Mouse (Mus musculus) colon, adult 2 months (tissue): ENCODE measurements around the gene Vav1. TPM values are rescaled to one million over a fixed set of nuclear protein-coding genes. Genes with fewer than 3 reads are reported as not detected.

Experiments
- polyA plus RNA-seq: library from polyadenylated mRNA; depleted of rRNA; stranded (reverse); fragments of >200 nt; gene quantifications from 2 replicates; pipeline ENCODE4 v1.2.3, GENCODE M21; 2012; rRNA removed

Vav1 gene
- polyA plus RNA-seq: 5.4 TPM in 2 replicates

GRCm38 (mm10) chr17:57278943-57279590, at the start of gene Vav1:
TSS of gene Vav1 (plus strand) at chr17:57279100.

DNA sequence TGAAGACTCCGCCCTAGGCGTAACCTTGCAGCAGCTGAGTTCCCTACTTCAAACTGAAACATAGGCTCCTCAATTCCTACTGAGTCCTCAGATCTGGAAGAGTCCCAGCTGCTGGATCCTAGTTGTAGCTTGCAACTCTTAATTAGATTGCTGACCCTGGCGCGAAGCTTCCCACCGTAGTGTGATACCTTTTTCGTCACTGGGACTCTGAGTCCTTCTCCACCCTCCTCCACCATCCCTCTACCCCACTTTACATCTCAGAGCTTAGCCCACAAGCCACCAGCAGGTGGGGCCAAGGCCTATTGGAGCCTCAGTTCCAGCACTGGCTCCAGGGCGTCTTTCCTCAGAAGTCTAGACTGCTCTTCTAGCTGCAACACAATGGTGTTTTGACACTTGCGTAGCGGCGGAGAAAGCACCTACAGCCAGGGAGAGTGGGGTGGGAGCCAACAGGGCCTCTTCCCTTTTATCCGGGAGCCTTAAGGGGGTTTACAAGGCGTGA, 30.6 kb upstream of the Vav1 start, which contains the start of gene Gpr108:
Gene Gpr108 (minus strand): TSS at position 246 of the 499 bp plus-strand sequence.

GRCm38 (mm10) chr17:57249186-57250181, 29.4 kb upstream of the Vav1 start, which contains the start of gene Trip10:
TSS of gene Trip10 (plus strand) at chr17:57249455.

DNA sequence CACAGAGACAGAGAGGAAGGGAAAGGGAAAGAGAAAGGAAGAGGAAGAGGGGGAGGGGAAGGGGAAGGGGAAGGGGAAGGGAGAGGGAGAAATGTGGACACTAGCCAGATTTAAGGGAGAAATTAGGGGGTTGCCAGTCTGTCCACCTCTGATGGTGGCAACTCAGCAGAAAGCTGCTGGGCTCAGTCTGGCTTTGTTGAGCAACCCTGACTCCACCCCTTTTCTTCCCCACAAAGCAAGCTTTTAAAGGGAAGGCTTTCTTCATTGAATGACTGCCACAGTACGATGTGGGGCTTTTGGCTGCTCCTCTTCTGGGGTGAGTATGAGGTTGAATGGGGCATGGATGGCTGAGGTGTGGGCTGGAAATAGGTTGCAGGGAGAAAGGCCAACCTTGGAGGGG, 79.5 kb downstream of the Vav1 start, which contains the start of gene Adgre1:
Gene Adgre1 (plus strand): TSS at position 251 of the 400 bp plus-strand sequence.

Other genes with a start within 250 kb of the Vav1 start
- gene Khsrp, start 247.6 kb upstream of the Vav1 start, polyA plus RNA-seq: 83.9 and 101 TPM in 2 replicates
- not detected in 2 replicates for gene Slc25a41, start 237.4 kb upstream of the Vav1 start, polyA plus RNA-seq
- 237 and 303 TPM in 2 replicates for gene Crb3, start 220.0 kb upstream of the Vav1 start, polyA plus RNA-seq
- 33.4 and 39.0 TPM in 2 replicates for gene Slc25a23, start 219.2 kb upstream of the Vav1 start, polyA plus RNA-seq
- 3.9 and 4.8 TPM in 2 replicates for gene Dennd1c, start 200.6 kb upstream of the Vav1 start, polyA plus RNA-seq
- 8.0 and 8.8 TPM in 2 replicates for gene Tubb4a, start 191.3 kb upstream of the Vav1 start, polyA plus RNA-seq
- gene Tnfsf9, start 173.8 kb upstream of the Vav1 start, polyA plus RNA-seq: 2.2 and 2.3 TPM in 2 replicates
- gene Cd70, start 129.3 kb upstream of the Vav1 start, polyA plus RNA-seq: not detected in 2 replicates
- gene Tnfsf14, start 84.9 kb upstream of the Vav1 start, polyA plus RNA-seq: 0.48 and 0.52 TPM in 2 replicates
- 40.1 and 41.4 TPM in 2 replicates for gene C3, start 51.0 kb upstream of the Vav1 start, polyA plus RNA-seq
- gene Gpr108, start 30.7 kb upstream of the Vav1 start, polyA plus RNA-seq: 108 and 126 TPM in 2 replicates
- gene Trip10, start 29.6 kb upstream of the Vav1 start, polyA plus RNA-seq: 46.6 and 47.7 TPM in 2 replicates
- gene Adgre1, start 79.6 kb downstream of the Vav1 start, polyA plus RNA-seq: 6.2 and 6.5 TPM in 2 replicates